Mouse (Mus musculus): ENCODE data around the gene Chka. TPM values are rescaled to one million over a fixed set of nuclear protein-coding genes. Genes with fewer than 3 reads are reported as not detected.
A peak's percentile ranks its signal among the peaks of the same experiment; 100 is the strongest.

Chka gene
- total RNA-seq, 2 experiments from 2014 or later, result 9.5 to 13.0 TPM

GRCm38 (mm10) chr19:3845803-3846406 is 5.7 kb upstream of the Chka start:
- intact Hi-C loops (cut with DNase I), result no loop called here
- DNase-seq (ENCODE audit: low spot score), result no peak

- DNase-seq (ENCODE audit: low spot score), result no peak
- intact Hi-C loops (cut with DNase I), result no loop called here
These were observed 4.6 kb upstream of the Chka start for GRCm38 (mm10) chr19:3846676-3847604.

- intact Hi-C loops (cut with DNase I), result no loop called here
These were observed 3.9 kb upstream of the Chka start for GRCm38 (mm10) chr19:3847711-3848110.

GRCm38 (mm10) chr19:3848207-3848808 is 3.3 kb upstream of the Chka start:
- no peak for DNase-seq (ENCODE audit: low spot score)
- intact Hi-C loops (cut with DNase I), result no loop called here

More at GRCm38 (mm10) chr19:3847711-3848110, 3.9 kb upstream of the Chka start:
- no peak for DNase-seq (ENCODE audit: low spot score)

GRCm38 (mm10) chr19:3849251-3849650 is 2.3 kb upstream of the Chka start:
- intact Hi-C loops (cut with DNase I), result no loop called here
- no peak for DNase-seq (ENCODE audit: low spot score)

- intact Hi-C loops (cut with DNase I), result loop anchor here (5.0 kb wide), 3 partner anchors 52 to 132 kb away; partner anchors contain the start of gene Kmt5b
- no peak for DNase-seq (ENCODE audit: low spot score)
These were observed 1.5 kb upstream of the Chka start for GRCm38 (mm10) chr19:3850076-3850475.

GRCm38 (mm10) chr19:3850847-3851469 is 615 bp upstream of the Chka start:
- intact Hi-C loops (cut with DNase I), result loop anchor here (5.0 kb wide), 3 partner anchors 51 to 131 kb away; partner anchors contain the start of gene Kmt5b
- DNase-seq (ENCODE audit: low spot score), result no peak

- peak; percentile 27 for DNase-seq (ENCODE audit: low spot score)
- intact Hi-C loops (cut with DNase I), result loop anchor here (5.0 kb wide), 3 partner anchors 50 to 130 kb away; partner anchors contain the start of gene Kmt5b
These were observed 557 bp downstream of the Chka start for GRCm38 (mm10) chr19:3851979-3852681.

- intact Hi-C loops (cut with DNase I), result loop anchor here (5.0 kb wide), 3 partner anchors 49 to 129 kb away; partner anchors contain the start of gene Kmt5b
- DNase-seq (ENCODE audit: low spot score), result no peak
These were observed 1.5 kb downstream of the Chka start for GRCm38 (mm10) chr19:3853121-3853520.

GRCm38 (mm10) chr19:3853891-3854290 is 2.3 kb downstream of the Chka start:
- intact Hi-C loops (cut with DNase I), result loop anchor here (5.0 kb wide), 3 partner anchors 48 to 128 kb away; partner anchors contain the start of gene Kmt5b
- no peak for DNase-seq (ENCODE audit: low spot score)

- intact Hi-C loops (cut with DNase I), result no loop called here
- DNase-seq (ENCODE audit: low spot score), result no peak
These were observed 3.5 kb downstream of the Chka start for GRCm38 (mm10) chr19:3855091-3855490.

- intact Hi-C loops (cut with DNase I), result no loop called here
These were observed 4.0 kb downstream of the Chka start for GRCm38 (mm10) chr19:3855601-3856000.

GRCm38 (mm10) chr19:3857220-3857619 is 5.6 kb downstream of the Chka start:
- no peak for DNase-seq (ENCODE audit: low spot score)
- intact Hi-C loops (cut with DNase I), result no loop called here

More at GRCm38 (mm10) chr19:3855601-3856000, 4.0 kb downstream of the Chka start:
- no peak for DNase-seq (ENCODE audit: low spot score)

- no peak for DNase-seq (ENCODE audit: low spot score)
- intact Hi-C loops (cut with DNase I), result no loop called here
These were observed 11.1 kb downstream of the Chka start for GRCm38 (mm10) chr19:3862713-3863112.

GRCm38 (mm10) chr19:3864960-3865359 is 13.4 kb downstream of the Chka start:
- intact Hi-C loops (cut with DNase I), result no loop called here
- DNase-seq (ENCODE audit: low spot score), result no peak

GRCm38 (mm10) chr19:3868290-3868689 is 16.7 kb downstream of the Chka start:
- DNase-seq (ENCODE audit: low spot score), result no peak
- intact Hi-C loops (cut with DNase I), result no loop called here

- intact Hi-C loops (cut with DNase I), result no loop called here
These were observed 19.9 kb downstream of the Chka start for GRCm38 (mm10) chr19:3871468-3871867.

GRCm38 (mm10) chr19:3872373-3872772 is 20.8 kb downstream of the Chka start:
- DNase-seq (ENCODE audit: low spot score), result no peak
- intact Hi-C loops (cut with DNase I), result no loop called here

More at GRCm38 (mm10) chr19:3871468-3871867, 19.9 kb downstream of the Chka start:
- no peak for DNase-seq (ENCODE audit: low spot score)

- no peak for DNase-seq (ENCODE audit: low spot score)
- intact Hi-C loops (cut with DNase I), result no loop called here
These were observed 23.5 kb downstream of the Chka start for GRCm38 (mm10) chr19:3875045-3875444.
